Mouse (Mus musculus): ENCODE data around the gene Osbpl3.

The Osbpl3 gene

GRCm38 (mm10) chr6:50279642-50280041 lies 176.4 kb downstream of the Osbpl3 start:
- no peak for DNase-seq (ENCODE audit: low read depth)

GRCm38 (mm10) chr6:50273947-50274346 lies 182.1 kb downstream of the Osbpl3 start:
- DNase-seq (ENCODE audit: low read depth): no peak

GRCm38 (mm10) chr6:50273416-50273815 lies 182.6 kb downstream of the Osbpl3 start:
- DNase-seq (ENCODE audit: low read depth): no peak

- DNase-seq (ENCODE audit: low read depth): peak; percentile 43
These were observed 192.3 kb downstream of the Osbpl3 start, which contains the start of gene Gsdme for GRCm38 (mm10) chr6:50263670-50264069. Gsdme (minus strand) TSS chr6:50263862.

- peak; percentile 28 for DNase-seq (ENCODE audit: low read depth)
These were observed 193.7 kb downstream of the Osbpl3 start for GRCm38 (mm10) chr6:50262310-50262709.

GRCm38 (mm10) chr6:50261922-50262261 lies 194.1 kb downstream of the Osbpl3 start:
- DNase-seq (ENCODE audit: low read depth): no peak

GRCm38 (mm10) chr6:50261201-50261921 lies 194.6 kb downstream of the Osbpl3 start:
- DNase-seq (ENCODE audit: low read depth): peak; percentile 94

- DNase-seq (ENCODE audit: low read depth): peak; percentile 54
These were observed 200.6 kb downstream of the Osbpl3 start for GRCm38 (mm10) chr6:50255356-50255755.

- DNase-seq (ENCODE audit: low read depth): peak; percentile 97
These were observed 201.2 kb downstream of the Osbpl3 start for GRCm38 (mm10) chr6:50254723-50255184.

- DNase-seq (ENCODE audit: low read depth): peak; percentile 13
These were observed 203.3 kb downstream of the Osbpl3 start for GRCm38 (mm10) chr6:50252690-50253089.

GRCm38 (mm10) chr6:50247791-50248190 lies 208.2 kb downstream of the Osbpl3 start:
- DNase-seq (ENCODE audit: low read depth): no peak

GRCm38 (mm10) chr6:50247356-50247755 lies 208.6 kb downstream of the Osbpl3 start:
- DNase-seq (ENCODE audit: low read depth): no peak

GRCm38 (mm10) chr6:50244967-50245366 lies 211.0 kb downstream of the Osbpl3 start:
- no peak for DNase-seq (ENCODE audit: low read depth)

- DNase-seq (ENCODE audit: low read depth): no peak
These were observed 211.9 kb downstream of the Osbpl3 start for GRCm38 (mm10) chr6:50244126-50244525.

Measured in NIH3T3 (cell line).